Mouse (Mus musculus) C2C12 (cell line): Measurements from ENCODE around the gene Six3. TPM values are rescaled to one million over a fixed set of nuclear protein-coding genes. Genes with fewer than 3 reads are reported as not detected.

ENCODE experiments used
- H3K27me3 ChIP-seq: one replicate; pipeline ENCODE4 v1.6.1; 2011; ENCODE audit not compliant: control insufficient read depth, insufficient read depth, insufficient read length
- H3K36me3 ChIP-seq: one replicate; pipeline ENCODE4 v1.6.1; 2011; ENCODE audit not compliant: control insufficient read depth, insufficient read depth
- H3K4me3 ChIP-seq: one replicate; pipeline ENCODE4 v1.5.1; 2011; ENCODE audit warnings: mild to moderate bottlenecking, control low read depth; ENCODE audit not compliant: poor library complexity, insufficient read depth, severe bottlenecking
- H3K79me2 ChIP-seq: one replicate; pipeline ENCODE4 v1.6.1; 2011; ENCODE audit not compliant: control insufficient read depth, insufficient read depth
- H3K79me3 ChIP-seq: one replicate; pipeline ENCODE4 v1.6.1; 2011; ENCODE audit warnings: low read depth, control low read depth
- H3ac ChIP-seq: one replicate; pipeline ENCODE3; 2011; ENCODE audit warnings: low read depth; ENCODE audit not compliant: control insufficient read depth, insufficient read length
- CEBPB ChIP-seq: IDR thresholded peaks from one replicate; pipeline ENCODE4 v1.6.1; 2011; ENCODE audit warnings: low read depth, mild to moderate bottlenecking, control low read depth, moderate library complexity
- CTCF ChIP-seq: IDR thresholded peaks from one replicate; pipeline ENCODE4 v1.5.1; 2011; ENCODE audit not compliant: control insufficient read depth, insufficient read depth, insufficient read length
- FOSL1 ChIP-seq: IDR thresholded peaks from one replicate; pipeline ENCODE4 v1.8.0; 2011; ENCODE audit warnings: mild to moderate bottlenecking, low read length; ENCODE audit not compliant: poor library complexity, insufficient read depth, severe bottlenecking
- MAX ChIP-seq: IDR thresholded peaks from one replicate; pipeline ENCODE4 v1.6.1; 2011; ENCODE audit warnings: mild to moderate bottlenecking, control low read depth
- MYOD1 ChIP-seq: IDR thresholded peaks from one replicate; pipeline ENCODE4 v1.6.1; 2011; ENCODE audit warnings: low read depth; ENCODE audit not compliant: control insufficient read depth, insufficient read length
- MYOG ChIP-seq: IDR thresholded peaks from one replicate; pipeline ENCODE4 v1.6.1; 2011; ENCODE audit not compliant: control insufficient read depth, insufficient read length; ENCODE audit errors: extremely low read depth
- USF1 ChIP-seq: IDR thresholded peaks from one replicate; pipeline ENCODE4 v1.6.1; 2011; ENCODE audit warnings: low read depth, mild to moderate bottlenecking, control low read depth, moderate library complexity
- polyA plus RNA-seq: library from polyadenylated mRNA; unstranded; fragments of >200 nt; fragmentation: generic; extraction: Trizol; gene quantifications from one replicate; pipeline ENCODE4 v1.2.1, GENCODE M21; 2012; ENCODE audit warnings: missing spikeins

Gene Six3
- polyA plus RNA-seq, 1 experiment: not detected

- Histone ChIP-seq H3K79me2 (no peaks in the 10 kb centered on the region), H3K27me3 (no peaks in the 10 kb centered on the region), H3K4me3 (no peak overlapping the region), H3K79me3 (no peaks in the 10 kb centered on the region), H3ac (no peak overlapping the region), H3K36me3 (no peaks in the 10 kb centered on the region)
- no peak for TF ChIP-seq MYOD1
- no peak for TF ChIP-seq CTCF
- no peak for TF ChIP-seq MAX
- TF ChIP-seq FOSL1: no peak
- no peak for TF ChIP-seq CEBPB
- no peak for TF ChIP-seq MYOG
- TF ChIP-seq USF1: no peak
These were observed 24.5 kb downstream of the Six3 start for GRCm38 (mm10) chr17:85637876-85638275.

GRCm38 (mm10) chr17:85645312-85645711 lies 31.9 kb downstream of the Six3 start:
- H3K79me2 ChIP-seq: no peaks in the 10 kb centered on the region
- no peaks in the 10 kb centered on the region for H3K79me3 ChIP-seq
- TF ChIP-seq MYOG: no peak
- no peak for TF ChIP-seq FOSL1
- TF ChIP-seq MYOD1: no peak
- no peak overlapping the region for H3K4me3 ChIP-seq
- H3K27me3 ChIP-seq: no peaks in the 10 kb centered on the region
- no peak overlapping the region for H3ac ChIP-seq
- H3K36me3 ChIP-seq: no peaks in the 10 kb centered on the region

GRCm38 (mm10) chr17:85645718-85646665 lies 32.6 kb downstream of the Six3 start:
- Histone ChIP-seq H3ac (no peak overlapping the region), H3K36me3 (no peaks in the 10 kb centered on the region), H3K4me3 (no peak overlapping the region), H3K79me3 (no peaks in the 10 kb centered on the region), H3K27me3 (no peaks in the 10 kb centered on the region), H3K79me2 (no peaks in the 10 kb centered on the region)
- TF ChIP-seq USF1 (no peak), FOSL1 (no peak), CEBPB (no peak), CTCF (no peak), MYOD1 (no peak)

- Histone ChIP-seq H3K36me3 (no peaks in the 10 kb centered on the region), H3K79me3 (no peaks in the 10 kb centered on the region), H3K4me3 (no peak overlapping the region), H3K79me2 (no peaks in the 10 kb centered on the region), H3K27me3 (no peaks in the 10 kb centered on the region), H3ac (no peak overlapping the region)
- no peak for TF ChIP-seq MYOG
- TF ChIP-seq MAX: no peak
- TF ChIP-seq CEBPB: no peak
- no peak for TF ChIP-seq CTCF
- no peak for TF ChIP-seq USF1
- TF ChIP-seq MYOD1: no peak
These were observed 46.6 kb downstream of the Six3 start for GRCm38 (mm10) chr17:85660016-85660415.

GRCm38 (mm10) chr17:85661521-85661920 lies 48.1 kb downstream of the Six3 start:
- H3K36me3 ChIP-seq: no peaks in the 10 kb centered on the region
- peaks cover under 1% of the 10 kb centered on the region for H3K27me3 ChIP-seq
- no peak overlapping the region for H3ac ChIP-seq
- no peaks in the 10 kb centered on the region for H3K79me3 ChIP-seq
- H3K79me2 ChIP-seq: no peaks in the 10 kb centered on the region
- no peak overlapping the region for H3K4me3 ChIP-seq
- no peak for TF ChIP-seq CTCF
- no peak for TF ChIP-seq CEBPB
- TF ChIP-seq USF1: no peak
- TF ChIP-seq MYOD1: no peak
- no peak for TF ChIP-seq MAX
- no peak for TF ChIP-seq FOSL1
- no peak for TF ChIP-seq MYOG

- Histone ChIP-seq H3K36me3 (no peaks in the 10 kb centered on the region), H3ac (no peak overlapping the region), H3K27me3 (peaks cover 3% of the 10 kb centered on the region), H3K4me3 (no peak overlapping the region), H3K79me2 (no peaks in the 10 kb centered on the region), H3K79me3 (no peaks in the 10 kb centered on the region)
- no peak for TF ChIP-seq CEBPB
- no peak for TF ChIP-seq MYOG
- TF ChIP-seq CTCF: no peak
- no peak for TF ChIP-seq FOSL1
These were observed 50.8 kb downstream of the Six3 start for GRCm38 (mm10) chr17:85664202-85664601.
